Mouse (Mus musculus) stomach, embryonic 16.5 days (tissue): ENCODE measurements around the gene Ccdc177. TPM values are rescaled to one million over a fixed set of nuclear protein-coding genes. Genes with fewer than 3 reads are reported as not detected.
A peak's percentile ranks its signal among the peaks of the same experiment; 100 is the strongest.

Experiments
- ATAC-seq: fragments of 200-750 bp; cut with Nextera tagmentation; 2 replicates; pipeline ENCODE4 v1.8.0; 2017; ENCODE audit warnings: moderate number of reproducible peaks, moderate TSS enrichment; ENCODE audit not compliant: insufficient read depth, low FRiP score
- H3K27ac ChIP-seq: fragments of 300-500 bp; sonication (generic); 2 replicates; pipeline ENCODE4 v1.5.1; 2014; ENCODE audit warnings: low read length
- H3K27me3 ChIP-seq: fragments of 300-500 bp; sonication (generic); 2 replicates; pipeline ENCODE4 v1.6.1; 2014; ENCODE audit warnings: low read length, control low read depth, mixed read lengths; ENCODE audit not compliant: control insufficient read depth, insufficient read depth
- H3K36me3 ChIP-seq: fragments of 300-500 bp; sonication (generic); 2 replicates; pipeline ENCODE4 v1.6.1; 2014; ENCODE audit warnings: low read length; ENCODE audit not compliant: control insufficient read depth, insufficient read depth
- H3K4me1 ChIP-seq: fragments of 300-500 bp; sonication (generic); 2 replicates; pipeline ENCODE4 v1.6.1; 2014; ENCODE audit warnings: low read length, control low read depth, mixed read lengths; ENCODE audit not compliant: control insufficient read depth, insufficient read depth
- H3K4me2 ChIP-seq: fragments of 300-500 bp; sonication (generic); 2 replicates; pipeline ENCODE4 v1.6.1; 2014; ENCODE audit warnings: low read depth, low read length, mixed read lengths
- H3K4me3 ChIP-seq: fragments of 300-500 bp; sonication (generic); replicated peaks from 2 replicates; pipeline ENCODE4 v1.5.1; 2014; ENCODE audit warnings: mild to moderate bottlenecking, low read length
- H3K9ac ChIP-seq: fragments of 300-500 bp; sonication (generic); 2 replicates; pipeline ENCODE4 v1.6.1; 2014; ENCODE audit warnings: low read length
- H3K9me3 ChIP-seq: fragments of 300-500 bp; sonication (generic); replicated peaks from 2 replicates; pipeline ENCODE4 v1.6.1; 2016; ENCODE audit warnings: low read length, control low read depth; ENCODE audit not compliant: control insufficient read depth
- WGBS: fragments of 180-500 bp; shearing (Covaris S2); extraction: QIAGEN DNeasy Blood & Tissue Kit; methylation state at CpG from one replicate; pipeline ENCODE4 v1.1.7; 2014; 5-methylcytosine and 5-hydroxymethylcytosine counted together
- polyA plus RNA-seq: library from polyadenylated mRNA; unstranded; fragments of >200 nt; fragmentation: Nextera tagmentation; extraction: Ambion mirVana; gene quantifications from 2 replicates; pipeline ENCODE4 v1.2.1, GENCODE M21; 2015

Ccdc177 gene
- polyA plus RNA-seq = 0.09 TPM in 1 of 2 replicates, not detected in the other

GRCm38 (mm10) chr12:80760396-80760801 lies at the start of gene Ccdc177:
Ccdc177 (minus strand) TSS chr12:80760687.
- ATAC-seq = no peak
- peak within 1 kb of the TSS; percentile 37 for H3K4me3 ChIP-seq
- WGBS = 2% methylated on average over 24 of the region's 24 CpGs
- H3K36me3 ChIP-seq = no peaks in the 10 kb centered on the region
- H3K27me3 ChIP-seq = peaks cover 56% of the 10 kb centered on the region
- H3K9ac ChIP-seq = peak within 1 kb of the TSS; percentile 40; the same call in 1 of the 2 replicates
- no peak within 1 kb of the TSS for H3K27ac ChIP-seq
- peak within 1 kb of the TSS; percentile 53 for H3K4me2 ChIP-seq
- peaks cover 27% of the 10 kb centered on the region for H3K4me1 ChIP-seq
- no peaks in the 10 kb centered on the region for H3K9me3 ChIP-seq

- no peak overlapping the region for H3K9ac ChIP-seq
- ATAC-seq = no peak
- H3K4me3 ChIP-seq = no peak overlapping the region
These were observed 49.5 kb upstream of the Ccdc177 start for GRCm38 (mm10) chr12:80810005-80810404.

GRCm38 (mm10) chr12:80807451-80808085 lies 47.1 kb upstream of the Ccdc177 start:
- no peak overlapping the region for H3K4me2 ChIP-seq
- H3K9ac ChIP-seq = no peak overlapping the region
- WGBS = 48% methylated on average over 2 of the region's 2 CpGs
- no peaks in the 10 kb centered on the region for H3K9me3 ChIP-seq
- peaks cover 20% of the 10 kb centered on the region for H3K4me1 ChIP-seq
- H3K36me3 ChIP-seq = no peaks in the 10 kb centered on the region
- H3K27ac ChIP-seq = no peak overlapping the region
- H3K4me3 ChIP-seq = no peak overlapping the region
- 0 out of 2 replicates have a peak, but pooled peaks have one; percentile 17 for ATAC-seq
- no peaks in the 10 kb centered on the region for H3K27me3 ChIP-seq

More at GRCm38 (mm10) chr12:80810005-80810404, 49.5 kb upstream of the Ccdc177 start:
- Histone ChIP-seq H3K9me3 (no peaks in the 10 kb centered on the region), H3K27me3 (no peaks in the 10 kb centered on the region), H3K4me2 (no peak overlapping the region), H3K4me1 (peaks cover 17% of the 10 kb centered on the region), H3K36me3 (no peaks in the 10 kb centered on the region), H3K27ac (no peak overlapping the region)
- 75% methylated on average over 2 of the region's 2 CpGs for WGBS

- no peak overlapping the region for H3K4me2 ChIP-seq
- no peaks in the 10 kb centered on the region; the same call in 1 of the 2 replicates for H3K36me3 ChIP-seq
- no peaks in the 10 kb centered on the region for H3K27me3 ChIP-seq
- H3K4me1 ChIP-seq = peaks cover 10% of the 10 kb centered on the region
- WGBS = 89% methylated on average over 6 of the region's 6 CpGs
- no peak overlapping the region for H3K27ac ChIP-seq
- no peak for ATAC-seq
- no peak overlapping the region for H3K4me3 ChIP-seq
- no peaks in the 10 kb centered on the region for H3K9me3 ChIP-seq
- H3K9ac ChIP-seq = no peak overlapping the region
These were observed 44.5 kb upstream of the Ccdc177 start for GRCm38 (mm10) chr12:80804861-80805428.

GRCm38 (mm10) chr12:80803924-80804323 lies 43.4 kb upstream of the Ccdc177 start:
- Histone ChIP-seq H3K4me2 (no peak overlapping the region), H3K36me3 (no peaks in the 10 kb centered on the region; the same call in 1 of the 2 replicates), H3K4me1 (peaks cover 7% of the 10 kb centered on the region), H3K27ac (no peak overlapping the region), H3K4me3 (no peak overlapping the region), H3K9ac (no peak overlapping the region), H3K27me3 (no peaks in the 10 kb centered on the region), H3K9me3 (no peaks in the 10 kb centered on the region)
- ATAC-seq = no peak
- 48% methylated on average over 3 of the region's 3 CpGs for WGBS

- 94% methylated on average over 1 of the region's 1 CpGs for WGBS
- no peak overlapping the region for H3K4me3 ChIP-seq
- H3K9ac ChIP-seq = no peak overlapping the region
- peaks cover 12% of the 10 kb centered on the region for H3K4me1 ChIP-seq
- H3K4me2 ChIP-seq = no peak overlapping the region
- no peaks in the 10 kb centered on the region; the same call in 1 of the 2 replicates for H3K36me3 ChIP-seq
- no peaks in the 10 kb centered on the region for H3K27me3 ChIP-seq
- no peak overlapping the region for H3K27ac ChIP-seq
- ATAC-seq = no peak
- H3K9me3 ChIP-seq = no peaks in the 10 kb centered on the region
These were observed 41.0 kb upstream of the Ccdc177 start for GRCm38 (mm10) chr12:80801443-80801842.

- Histone ChIP-seq H3K27me3 (no peaks in the 10 kb centered on the region), H3K27ac (no peak overlapping the region), H3K36me3 (no peaks in the 10 kb centered on the region; the same call in 1 of the 2 replicates), H3K4me2 (no peak overlapping the region), H3K4me1 (peaks cover 15% of the 10 kb centered on the region), H3K9me3 (no peaks in the 10 kb centered on the region), H3K9ac (no peak overlapping the region), H3K4me3 (no peak overlapping the region)
- ATAC-seq = no peak
- WGBS = 96% methylated on average over 3 of the region's 3 CpGs
These were observed 39.7 kb upstream of the Ccdc177 start for GRCm38 (mm10) chr12:80800156-80800555.

GRCm38 (mm10) chr12:80798271-80798670 lies 37.8 kb upstream of the Ccdc177 start:
- Histone ChIP-seq H3K4me1 (peaks cover 8% of the 10 kb centered on the region), H3K27ac (no peak overlapping the region), H3K4me3 (no peak overlapping the region), H3K4me2 (no peak overlapping the region), H3K9ac (no peak overlapping the region), H3K36me3 (no peaks in the 10 kb centered on the region; the same call in 1 of the 2 replicates), H3K9me3 (no peaks in the 10 kb centered on the region), H3K27me3 (no peaks in the 10 kb centered on the region)
- no peak for ATAC-seq

- Histone ChIP-seq H3K4me2 (no peak overlapping the region), H3K27ac (no peak overlapping the region), H3K4me1 (peaks cover 23% of the 10 kb centered on the region), H3K27me3 (no peaks in the 10 kb centered on the region), H3K4me3 (no peak overlapping the region), H3K36me3 (no peaks in the 10 kb centered on the region), H3K9ac (no peak overlapping the region), H3K9me3 (no peaks in the 10 kb centered on the region)
- no peak for ATAC-seq
- 60% methylated on average over 2 of the region's 2 CpGs for WGBS
These were observed 34.7 kb upstream of the Ccdc177 start for GRCm38 (mm10) chr12:80794935-80795785.
